Mouse (Mus musculus): Measurements from ENCODE around the gene Pimreg. TPM values are rescaled to one million over a fixed set of nuclear protein-coding genes. Genes with fewer than 3 reads are reported as not detected.

Gene Pimreg
- polyA plus RNA-seq, 1 experiment from 2014 or later: 80.9 TPM

DNA sequence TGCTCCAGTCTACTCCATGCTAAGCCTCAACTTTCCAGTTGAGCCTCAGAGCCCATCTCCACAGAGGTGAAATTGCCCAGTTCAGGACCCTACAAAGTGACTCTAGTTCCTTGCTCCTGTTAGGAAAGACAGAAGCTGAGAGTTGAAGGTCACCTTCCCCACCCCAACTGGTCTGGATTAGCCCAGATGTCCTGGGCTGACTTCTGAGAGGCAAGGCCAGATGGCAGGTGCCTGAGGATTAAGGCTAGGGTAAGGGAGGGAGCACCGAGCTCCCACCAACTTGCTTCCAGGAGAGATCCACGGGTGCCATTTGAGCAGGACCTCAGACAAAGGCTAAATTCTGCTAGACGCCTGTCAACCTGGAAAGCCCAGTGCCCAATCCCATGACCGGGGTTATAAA lies 9.7 kb upstream of the Pimreg start:
- H3K27me3 ChIP-seq: no peaks in the 10 kb centered on the region
- no peak overlapping the region for H3K4me3 ChIP-seq
- ATAC-seq (replicated peaks): no peak
- H3K36me3 ChIP-seq: no peaks in the 10 kb centered on the region
- H3K4me2 ChIP-seq (replicated peaks): no peak overlapping the region
- H3K27ac ChIP-seq (replicated peaks): no peak overlapping the region
- peaks cover 13% of the 10 kb centered on the region; the same call in 1 of the 2 replicates for H3K4me1 ChIP-seq
- no peak overlapping the region for H3K9ac ChIP-seq (replicated peaks)
- 74% methylated on average over 4 of the region's 4 CpGs for WGBS
- no peaks in the 10 kb centered on the region for H3K9me3 ChIP-seq

DNA sequence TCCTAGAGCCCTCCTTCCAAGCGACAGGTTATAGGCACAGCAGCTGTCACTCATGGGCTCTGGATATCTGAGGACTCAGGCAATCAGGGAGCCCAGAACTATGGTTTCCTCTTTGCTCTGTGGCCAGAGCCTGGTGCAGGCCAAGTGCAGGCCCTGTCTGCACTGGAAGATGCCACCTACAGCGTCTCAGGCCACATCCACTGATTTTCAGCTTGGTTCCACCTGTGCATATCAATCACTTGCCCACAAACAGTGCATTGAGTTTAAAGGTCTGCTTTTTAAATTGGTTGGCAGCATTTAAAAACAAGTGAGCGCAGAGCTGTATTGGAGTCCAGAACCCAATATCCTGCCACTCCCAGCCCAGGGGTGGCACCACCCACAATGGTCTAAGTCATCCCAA lies 9.2 kb upstream of the Pimreg start:
- H3K4me1 ChIP-seq: peaks cover 13% of the 10 kb centered on the region; the same call in 1 of the 2 replicates
- no peaks in the 10 kb centered on the region for H3K9me3 ChIP-seq
- no peak overlapping the region for H3K4me3 ChIP-seq
- H3K4me2 ChIP-seq (replicated peaks): no peak overlapping the region
- H3K27me3 ChIP-seq: no peaks in the 10 kb centered on the region
- no peaks in the 10 kb centered on the region for H3K36me3 ChIP-seq
- H3K27ac ChIP-seq (replicated peaks): no peak overlapping the region
- WGBS: 87% methylated on average over 3 of the region's 3 CpGs
- no peak overlapping the region for H3K9ac ChIP-seq (replicated peaks)
- ATAC-seq (replicated peaks): no peak

DNA sequence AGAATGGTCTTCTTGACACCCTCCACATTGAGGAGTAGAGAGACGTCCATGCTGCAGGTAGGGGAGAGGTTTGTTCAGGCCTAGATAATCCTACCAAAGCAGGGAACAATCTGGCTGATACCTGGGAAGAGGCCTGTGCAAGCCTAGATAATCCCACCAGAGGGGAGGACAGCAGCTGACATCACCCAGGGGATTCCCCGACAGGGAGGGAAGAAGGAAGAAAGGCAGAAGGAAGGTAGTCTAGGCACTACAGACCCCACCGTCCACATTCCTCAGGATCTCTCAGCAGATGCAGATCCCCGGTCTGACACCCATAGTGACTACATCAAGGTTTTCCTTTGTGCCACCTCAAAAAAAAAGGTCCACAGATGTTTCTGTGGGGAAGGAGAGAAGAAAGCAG lies 4.4 kb upstream of the Pimreg start, which contains the start of gene Aipl1:
Gene Aipl1 (minus strand): TSS at position 101 of the 400 bp plus-strand sequence.
- no peak for ATAC-seq (replicated peaks)
- Histone ChIP-seq H3K27ac (replicated peaks) (no peak within 1 kb of the TSS), H3K27me3 (no peaks in the 10 kb centered on the region), H3K9me3 (no peaks in the 10 kb centered on the region), H3K4me1 (peaks cover 26% of the 10 kb centered on the region), H3K9ac (replicated peaks) (no peak within 1 kb of the TSS), H3K4me2 (replicated peaks) (no peak within 1 kb of the TSS), H3K4me3 (no peak within 1 kb of the TSS), H3K36me3 (no peaks in the 10 kb centered on the region)
- WGBS: 63% methylated on average over 4 of the region's 4 CpGs

DNA sequence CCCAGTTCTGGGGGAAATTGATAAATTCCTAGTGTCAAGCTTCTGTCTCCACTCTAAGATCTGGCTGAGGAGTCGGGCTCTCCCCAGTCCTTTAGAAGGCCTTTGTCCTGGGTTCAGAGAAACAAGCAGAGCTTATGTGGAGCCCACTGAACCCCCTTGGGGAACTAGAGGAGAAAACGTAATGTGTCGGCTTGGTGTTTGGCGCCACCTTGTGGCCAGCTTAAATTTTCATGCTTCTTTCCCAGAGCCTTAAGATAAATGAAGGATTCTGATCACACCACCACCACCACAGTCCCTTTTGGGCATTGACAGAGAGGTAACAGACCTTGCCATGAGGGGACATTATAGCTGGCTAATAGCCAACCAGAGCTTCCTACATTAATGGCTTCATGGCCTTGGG lies 3.8 kb upstream of the Pimreg start:
- no peak overlapping the region for H3K4me3 ChIP-seq
- peaks cover 32% of the 10 kb centered on the region for H3K4me1 ChIP-seq
- no peaks in the 10 kb centered on the region for H3K27me3 ChIP-seq
- no peaks in the 10 kb centered on the region for H3K9me3 ChIP-seq
- H3K27ac ChIP-seq (replicated peaks): no peak overlapping the region
- ATAC-seq (replicated peaks): no peak
- 1% methylated on average over 4 of the region's 4 CpGs for WGBS
- no peak overlapping the region for H3K9ac ChIP-seq (replicated peaks)
- no peak overlapping the region for H3K4me2 ChIP-seq (replicated peaks)
- no peaks in the 10 kb centered on the region for H3K36me3 ChIP-seq

DNA sequence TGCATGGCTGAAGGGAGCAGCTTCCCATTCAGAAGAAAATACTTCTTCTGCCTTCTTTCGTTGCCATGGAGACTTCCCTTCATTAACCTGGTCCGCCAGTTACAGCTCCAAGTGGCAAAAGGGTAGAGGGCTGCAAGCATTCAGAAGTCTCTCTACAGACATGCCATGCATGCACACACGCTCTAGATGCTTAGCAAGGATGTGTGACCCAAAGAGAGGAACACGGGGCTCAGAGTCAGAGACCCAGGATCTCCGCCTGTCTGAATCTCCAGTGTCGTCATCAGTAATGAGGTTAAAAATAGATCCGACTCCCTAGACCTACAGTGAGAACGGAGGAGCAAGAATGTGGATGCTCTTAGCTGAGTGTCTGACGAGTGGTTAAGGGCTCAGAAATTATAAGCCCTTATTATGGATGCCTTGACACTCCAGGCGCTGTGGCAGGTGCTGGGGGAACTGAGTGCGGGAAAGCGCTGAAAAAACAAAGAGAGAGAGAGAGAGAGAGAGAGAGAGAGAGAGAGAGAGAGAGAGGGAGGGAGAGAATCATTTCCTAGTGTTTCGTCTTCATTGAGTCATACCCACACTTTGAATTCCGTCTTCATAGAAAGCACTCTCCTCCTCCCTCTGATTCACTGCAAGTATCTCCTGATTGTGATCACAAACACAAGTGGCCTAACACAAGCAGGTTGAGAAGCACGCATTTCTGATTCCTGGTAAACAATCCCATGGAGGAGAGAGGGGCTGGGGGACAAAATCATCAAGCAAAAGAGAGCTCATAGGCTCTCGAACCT lies 2.0 kb upstream of the Pimreg start:
- H3K4me1 ChIP-seq: peaks cover 50% of the 10 kb centered on the region
- H3K27ac ChIP-seq (replicated peaks): peak overlapping the region; percentile 74
- H3K9ac ChIP-seq (replicated peaks): peak overlapping the region; percentile 26
- H3K4me2 ChIP-seq (replicated peaks): peak overlapping the region; percentile 28
- H3K27me3 ChIP-seq: no peaks in the 10 kb centered on the region
- no peak; the same call in 1 of the 2 replicates for ATAC-seq (replicated peaks)
- H3K4me3 ChIP-seq: peak overlapping the region; percentile 3; the same call in 1 of the 2 replicates
- 22% methylated on average over 16 of the region's 16 CpGs for WGBS
- no peaks in the 10 kb centered on the region for H3K9me3 ChIP-seq
- H3K36me3 ChIP-seq: no peaks in the 10 kb centered on the region

DNA sequence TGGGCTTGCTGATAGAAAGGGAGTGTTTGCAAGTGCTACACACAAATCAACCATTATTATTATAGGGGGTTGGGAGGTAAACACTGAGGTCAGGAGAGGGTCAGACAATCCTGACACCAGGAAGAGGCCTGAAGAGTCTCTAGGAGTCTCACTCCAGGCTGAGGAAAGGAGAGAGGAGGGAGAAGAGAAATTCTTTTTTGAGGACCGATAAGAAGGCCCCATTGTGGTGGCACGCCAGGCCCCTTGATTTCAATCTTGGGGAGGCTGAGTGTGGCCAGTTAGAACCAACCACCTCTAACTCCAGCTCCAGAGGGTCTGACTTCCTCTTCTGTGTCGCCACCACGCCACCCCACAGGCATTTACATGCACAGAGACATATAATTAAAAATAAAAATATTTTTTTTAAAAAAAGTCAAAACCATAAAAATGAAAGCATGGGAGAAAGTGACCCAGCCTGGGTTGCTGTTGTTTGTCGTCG lies 503 bp upstream of the Pimreg start:
- Histone ChIP-seq H3K9ac (replicated peaks) (peak overlapping the region; percentile 75), H3K27ac (replicated peaks) (peak overlapping the region; percentile 82)
- WGBS: 16% methylated on average over 6 of the region's 6 CpGs

DNA sequence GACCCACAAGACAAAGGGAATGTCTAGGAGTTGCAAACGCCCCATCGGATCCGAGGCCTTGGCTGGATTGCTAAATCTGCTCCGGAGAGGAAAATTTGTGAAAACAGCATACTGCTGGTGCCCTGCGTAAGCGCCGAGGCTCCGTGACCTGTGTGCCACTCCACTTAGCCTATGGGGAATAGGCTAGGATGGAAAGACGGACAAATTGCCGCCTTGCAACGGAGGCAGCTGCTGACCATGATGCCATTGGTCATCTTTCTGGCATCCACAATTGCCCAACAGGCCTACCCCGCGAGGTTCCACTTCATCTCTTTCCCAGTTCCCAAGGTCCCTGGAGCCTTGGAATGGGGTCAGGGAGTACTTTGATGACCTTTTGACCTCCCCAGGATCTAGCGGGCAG lies 799 bp downstream of the Pimreg start:
- WGBS: 2% methylated on average over 14 of the region's 14 CpGs
- ATAC-seq (replicated peaks): no peak
- H3K27ac ChIP-seq (replicated peaks): no peak overlapping the region
- H3K9ac ChIP-seq (replicated peaks): peak overlapping the region; percentile 46
- H3K27me3 ChIP-seq: no peaks in the 10 kb centered on the region
- peak overlapping the region; percentile 87 for H3K4me3 ChIP-seq
- H3K9me3 ChIP-seq: no peaks in the 10 kb centered on the region
- peaks cover 7% of the 10 kb centered on the region; the same call in 1 of the 2 replicates for H3K36me3 ChIP-seq
- H3K4me2 ChIP-seq (replicated peaks): peak overlapping the region; percentile 87
- H3K4me1 ChIP-seq: peaks cover 50% of the 10 kb centered on the region

More for the DNA sequence above, 503 bp upstream of the Pimreg start:
- ATAC-seq (replicated peaks): no peak
- Histone ChIP-seq H3K27me3 (no peaks in the 10 kb centered on the region), H3K4me2 (replicated peaks) (peak overlapping the region; percentile 87), H3K36me3 (peaks cover 6% of the 10 kb centered on the region; the same call in 1 of the 2 replicates), H3K9me3 (no peaks in the 10 kb centered on the region), H3K4me1 (peaks cover 50% of the 10 kb centered on the region), H3K4me3 (peak overlapping the region; percentile 87)

DNA sequence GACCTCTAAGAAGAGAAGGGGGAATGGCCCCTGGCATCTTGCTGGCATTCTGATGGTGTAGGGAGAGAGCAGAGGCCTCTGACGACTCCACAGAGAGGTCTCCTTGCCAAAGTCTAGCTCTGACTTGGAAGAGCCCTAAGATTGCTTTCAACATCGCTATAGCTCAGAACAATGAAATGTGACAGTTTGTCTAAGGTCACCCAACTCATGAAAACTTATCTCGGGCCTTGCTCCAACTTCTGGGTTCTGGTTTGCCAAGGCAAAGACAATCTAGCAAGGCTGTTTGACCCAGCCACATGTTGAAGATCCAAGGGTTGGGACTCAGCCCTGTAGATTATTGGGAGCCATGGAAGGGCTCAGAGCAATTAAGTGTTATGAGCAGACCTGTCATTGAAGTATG lies 2.4 kb downstream of the Pimreg start:
- 83% methylated on average over 3 of the region's 3 CpGs for WGBS
- H3K9ac ChIP-seq (replicated peaks): no peak overlapping the region
- no peaks in the 10 kb centered on the region for H3K27me3 ChIP-seq
- H3K4me1 ChIP-seq: peaks cover 47% of the 10 kb centered on the region
- no peak overlapping the region for H3K27ac ChIP-seq (replicated peaks)
- peaks cover 7% of the 10 kb centered on the region; the same call in 1 of the 2 replicates for H3K36me3 ChIP-seq
- no peaks in the 10 kb centered on the region for H3K9me3 ChIP-seq
- H3K4me2 ChIP-seq (replicated peaks): no peak overlapping the region
- H3K4me3 ChIP-seq: no peak overlapping the region; the same call in 1 of the 2 replicates
- ATAC-seq (replicated peaks): no peak

DNA sequence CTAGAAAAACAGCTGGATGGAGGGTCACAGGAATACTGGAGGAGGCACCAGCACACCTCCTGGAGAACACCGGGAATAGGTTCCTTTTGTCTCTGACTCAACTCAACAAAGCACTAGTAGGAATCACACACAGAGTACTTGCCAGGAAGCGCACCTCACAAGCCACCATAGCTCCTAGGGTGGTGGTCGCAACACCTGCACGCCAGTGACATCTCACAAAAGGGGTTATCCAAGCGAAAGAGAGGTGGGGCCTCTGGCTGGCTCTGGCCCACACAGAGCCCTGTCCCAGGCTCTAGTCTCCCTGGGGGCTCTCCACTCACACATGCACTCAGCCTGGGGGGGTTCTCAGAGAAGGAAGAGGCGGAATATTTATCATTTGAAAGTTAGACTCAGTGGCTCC lies 6.9 kb downstream of the Pimreg start:
- Histone ChIP-seq H3K9me3 (no peaks in the 10 kb centered on the region), H3K27ac (replicated peaks) (no peak overlapping the region), H3K4me2 (replicated peaks) (no peak overlapping the region), H3K4me1 (peaks cover 29% of the 10 kb centered on the region), H3K4me3 (no peak overlapping the region), H3K9ac (replicated peaks) (no peak overlapping the region), H3K27me3 (0 out of 2 replicates have a peak, but pooled peaks cover 3% of the 10 kb centered on the region), H3K36me3 (peaks cover 7% of the 10 kb centered on the region; the same call in 1 of the 2 replicates)
- WGBS: 53% methylated on average over 6 of the region's 6 CpGs
- no peak for ATAC-seq (replicated peaks)

DNA sequence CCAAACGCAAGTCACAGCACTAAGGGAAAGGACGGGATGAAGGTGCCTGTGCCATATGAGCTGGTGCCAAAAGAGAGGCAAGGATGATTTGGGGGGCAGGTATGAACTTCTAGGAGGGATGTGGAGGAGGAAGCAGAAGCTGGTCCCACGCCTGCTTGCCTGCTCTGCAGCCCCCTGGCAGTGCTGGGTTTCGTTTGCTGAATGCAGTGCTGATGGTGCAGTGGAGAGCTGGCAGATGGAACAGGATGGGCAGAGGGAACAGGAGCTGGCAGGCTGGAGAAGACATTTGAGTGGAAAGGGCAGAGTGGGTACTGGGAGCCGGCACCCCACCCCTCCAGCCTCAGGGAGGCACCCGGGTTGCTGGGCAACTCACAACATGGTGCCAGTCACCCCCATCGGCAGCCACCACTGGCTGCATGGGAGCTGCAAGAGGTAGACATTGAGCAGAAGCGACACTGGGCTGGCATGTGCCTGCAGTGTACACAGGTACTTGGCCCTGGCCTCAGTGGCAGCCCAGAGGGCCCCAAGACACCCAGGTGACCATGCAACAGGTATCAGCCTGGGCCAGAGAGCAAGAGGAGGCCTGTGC lies 7.4 kb downstream of the Pimreg start:
- H3K4me1 ChIP-seq: peaks cover 24% of the 10 kb centered on the region
- no peak overlapping the region for H3K4me3 ChIP-seq
- no peak overlapping the region for H3K27ac ChIP-seq (replicated peaks)
- no peak overlapping the region for H3K4me2 ChIP-seq (replicated peaks)
- H3K9ac ChIP-seq (replicated peaks): no peak overlapping the region
- ATAC-seq (replicated peaks): no peak
- WGBS: 63% methylated on average over 8 of the region's 8 CpGs
- H3K27me3 ChIP-seq: 0 out of 2 replicates have a peak, but pooled peaks cover 5% of the 10 kb centered on the region
- no peaks in the 10 kb centered on the region for H3K9me3 ChIP-seq
- peaks cover 7% of the 10 kb centered on the region; the same call in 1 of the 2 replicates for H3K36me3 ChIP-seq

DNA sequence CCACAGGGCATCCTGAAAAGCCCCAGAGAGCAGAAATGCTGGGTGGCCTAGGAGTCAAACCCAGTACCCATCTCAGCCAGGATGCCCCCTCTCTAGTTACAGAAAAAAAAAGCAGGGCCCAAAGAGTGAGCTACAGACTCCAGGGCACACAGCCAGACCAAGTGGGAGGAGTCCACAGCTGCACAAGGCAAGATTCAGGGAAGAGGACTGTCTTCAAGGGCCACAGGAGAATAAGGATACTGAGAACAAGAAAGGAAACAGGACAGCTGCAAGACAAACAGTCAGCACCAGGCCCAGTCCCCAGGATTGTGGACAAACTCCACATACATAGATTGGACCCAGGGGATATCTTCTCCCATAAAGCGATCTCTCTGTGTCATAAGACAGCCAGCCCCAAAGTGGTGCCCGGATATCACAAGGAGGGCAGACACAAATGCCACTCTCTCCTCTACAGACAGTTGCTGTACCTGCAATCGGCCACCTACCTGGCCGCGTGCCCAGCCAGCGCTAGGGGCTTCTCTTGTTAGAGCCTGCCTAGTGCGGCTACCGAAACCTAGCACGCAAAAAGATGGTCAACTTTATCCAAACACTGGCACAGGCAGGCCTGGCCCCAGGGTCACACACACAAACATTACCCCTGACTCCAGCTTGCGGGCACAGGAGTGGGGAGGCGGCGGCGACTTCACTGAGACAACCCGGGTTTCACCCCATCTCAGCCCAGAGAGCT lies 8.5 kb downstream of the Pimreg start:
- H3K36me3 ChIP-seq: peaks cover 7% of the 10 kb centered on the region; the same call in 1 of the 2 replicates
- no peak for ATAC-seq (replicated peaks)
- H3K9me3 ChIP-seq: no peaks in the 10 kb centered on the region
- H3K27me3 ChIP-seq: 0 out of 2 replicates have a peak, but pooled peaks cover 5% of the 10 kb centered on the region
- no peak overlapping the region for H3K27ac ChIP-seq (replicated peaks)
- peak overlapping the region; percentile 72 for H3K4me2 ChIP-seq (replicated peaks)
- H3K4me1 ChIP-seq: peaks cover 19% of the 10 kb centered on the region
- H3K9ac ChIP-seq (replicated peaks): peak overlapping the region; percentile 64
- peak overlapping the region; percentile 55 for H3K4me3 ChIP-seq
- WGBS: 18% methylated on average over 14 of the region's 14 CpGs
